Mouse (Mus musculus): ENCODE measurements around the gene Lmntd2. TPM values are rescaled to one million over a fixed set of nuclear protein-coding genes. Genes with fewer than 3 reads are reported as not detected.

Gene Lmntd2
- polyA plus RNA-seq, 3 experiments from 2014 or later, result 4.6 to 11.3 (median 8.5) TPM

GRCm38 (mm10) chr7:141188733-141189132 lies 25.1 kb downstream of the Lmntd2 start:
- ATAC-seq, result no peak

- no peak for ATAC-seq
These were observed 25.7 kb downstream of the Lmntd2 start for GRCm38 (mm10) chr7:141188194-141188593.

GRCm38 (mm10) chr7:141176173-141176572 lies 37.7 kb downstream of the Lmntd2 start:
- ATAC-seq, result peak; percentile 29

- ATAC-seq, result no peak
These were observed 38.8 kb downstream of the Lmntd2 start for GRCm38 (mm10) chr7:141175068-141175467.

- peak; percentile 34 for ATAC-seq
These were observed 40.5 kb downstream of the Lmntd2 start for GRCm38 (mm10) chr7:141173323-141173850.

- peak; percentile 84 for ATAC-seq
These were observed 41.5 kb downstream of the Lmntd2 start, which contains the start of gene Rnh1 for GRCm38 (mm10) chr7:141172116-141173006. Gene Rnh1 (minus strand): TSS chr7:141172857.

GRCm38 (mm10) chr7:141169866-141170265 lies 44.0 kb downstream of the Lmntd2 start:
- no peak for ATAC-seq

- no peak for ATAC-seq
These were observed 44.6 kb downstream of the Lmntd2 start for GRCm38 (mm10) chr7:141169300-141169699.

GRCm38 (mm10) chr7:141168518-141168953 lies 45.3 kb downstream of the Lmntd2 start:
- ATAC-seq, result peak; percentile 14

- ATAC-seq, result no peak
These were observed 45.9 kb downstream of the Lmntd2 start for GRCm38 (mm10) chr7:141167901-141168517.

- ATAC-seq, result no peak
These were observed 49.0 kb downstream of the Lmntd2 start for GRCm38 (mm10) chr7:141164850-141165249.

GRCm38 (mm10) chr7:141164397-141164796 lies 49.5 kb downstream of the Lmntd2 start:
- no peak for ATAC-seq

Other genes starting within 250 kb of the Lmntd2 start
- 1 to 10 TPM in 1 of 3 experiments, under 1 TPM in 1, not detected in 1; 0.54 to 6.6 TPM for gene Ifitm1, start 246.9 kb downstream of the Lmntd2 start, polyA plus RNA-seq (2017; shearing (Covaris generic))
- 10 to 100 TPM in 1 of 3 experiments, 1 to 10 TPM in 2; 2.7 to 11.2 (median 3.0) TPM for gene Ifitm3, start 203.3 kb downstream of the Lmntd2 start, polyA plus RNA-seq (2017; shearing (Covaris generic))
- gene Ifitm6, start 196.2 kb downstream of the Lmntd2 start, polyA plus RNA-seq (2017; shearing (Covaris generic)), result under 1 TPM in 1 of 3 experiments, not detected in 2; 0.94 TPM
- not detected for gene Gm17387, start 184.9 kb downstream of the Lmntd2 start, polyA plus RNA-seq (2017; shearing (Covaris generic))
- gene B4galnt4, start 153.0 kb downstream of the Lmntd2 start, polyA plus RNA-seq (2017; shearing (Covaris generic)), result 10 to 100 TPM; 11.1 to 13.1 (median 12.5) TPM
- gene Pkp3, start 135.9 kb downstream of the Lmntd2 start, polyA plus RNA-seq (2017; shearing (Covaris generic)), result 100 to 1,000 TPM; 413 to 487 (median 426) TPM
- gene Sigirr, start 113.5 kb downstream of the Lmntd2 start, polyA plus RNA-seq (2017; shearing (Covaris generic)), result 100 to 1,000 TPM; 149 to 208 (median 206) TPM
- gene Ano9, start 96.3 kb downstream of the Lmntd2 start, polyA plus RNA-seq (2017; shearing (Covaris generic)), result not detected
- 1 to 10 TPM; 6.2 to 9.3 (median 7.0) TPM for gene Ptdss2, start 91.7 kb downstream of the Lmntd2 start, polyA plus RNA-seq (2017; shearing (Covaris generic))
- 100 to 1,000 TPM; 135 to 147 (median 143) TPM for gene Rnh1, start 41.2 kb downstream of the Lmntd2 start, polyA plus RNA-seq (2017; shearing (Covaris generic))
- gene Hras, start 20.1 kb downstream of the Lmntd2 start, polyA plus RNA-seq (2017; shearing (Covaris generic)), result 1 to 10 TPM; 1.5 to 6.2 (median 4.6) TPM
- gene Lrrc56, start 19.9 kb downstream of the Lmntd2 start, polyA plus RNA-seq (2017; shearing (Covaris generic)), result 1 to 10 TPM; 1.3 to 2.2 (median 1.7) TPM
- gene Rassf7, start 1.8 kb upstream of the Lmntd2 start, polyA plus RNA-seq (2017; shearing (Covaris generic)), result 10 to 100 TPM in 2 of 3 experiments, 1 to 10 TPM in 1; 9.2 to 15.0 (median 13.7) TPM
- 10 to 100 TPM; 40.5 to 51.6 (median 46.7) TPM for gene Phrf1, start 14.7 kb upstream of the Lmntd2 start, polyA plus RNA-seq (2017; shearing (Covaris generic))
- gene Irf7, start 52.4 kb upstream of the Lmntd2 start, polyA plus RNA-seq (2017; shearing (Covaris generic)), result 100 to 1,000 TPM in 2 of 3 experiments, 10 to 100 TPM in 1; 95.5 to 112 (median 100) TPM
- gene Cdhr5, start 62.7 kb upstream of the Lmntd2 start, polyA plus RNA-seq (2017; shearing (Covaris generic)), result not detected
- not detected for gene Sct, start 65.1 kb upstream of the Lmntd2 start, polyA plus RNA-seq (2017; shearing (Covaris generic))
- gene Drd4, start 77.9 kb upstream of the Lmntd2 start, polyA plus RNA-seq (2017; shearing (Covaris generic)), result not detected
- 10 to 100 TPM; 17.6 to 37.9 (median 34.6) TPM for gene Deaf1, start 113.6 kb upstream of the Lmntd2 start, polyA plus RNA-seq (2017; shearing (Covaris generic))
- gene Tmem80, start 113.7 kb upstream of the Lmntd2 start, polyA plus RNA-seq (2017; shearing (Covaris generic)), result 10 to 100 TPM; 27.1 to 41.1 (median 39.1) TPM
- not detected for gene Eps8l2, start 124.8 kb upstream of the Lmntd2 start, polyA plus RNA-seq (2017; shearing (Covaris generic))
- 100 to 1,000 TPM; 271 to 329 (median 303) TPM for gene Taldo1, start 178.1 kb upstream of the Lmntd2 start, polyA plus RNA-seq (2017; shearing (Covaris generic))
- 100 to 1,000 TPM in 1 of 3 experiments, 10 to 100 TPM in 2; 70.1 to 108 (median 91.4) TPM for gene Gatd1, start 200.1 kb upstream of the Lmntd2 start, polyA plus RNA-seq (2017; shearing (Covaris generic))
- gene Cend1, start 215.4 kb upstream of the Lmntd2 start, polyA plus RNA-seq (2017; shearing (Covaris generic)), result 1 to 10 TPM in 1 of 3 experiments, not detected in 2; 1.7 TPM
- gene Slc25a22, start 223.8 kb upstream of the Lmntd2 start, polyA plus RNA-seq (2017; shearing (Covaris generic)), result 10 to 100 TPM; 31.4 to 50.6 (median 32.0) TPM
- 10 to 100 TPM in 2 of 3 experiments, 1 to 10 TPM in 1; 5.8 to 11.5 (median 10.3) TPM for gene Pidd1, start 229.9 kb upstream of the Lmntd2 start, polyA plus RNA-seq (2017; shearing (Covaris generic))
- 1,000 to 10,000 TPM; 2,239 to 3,896 (median 3,389) TPM for gene Rplp2, start 233.3 kb upstream of the Lmntd2 start, polyA plus RNA-seq (2017; shearing (Covaris generic))
- 10 to 100 TPM; 49.4 to 68.0 (median 63.9) TPM for gene Pnpla2, start 241.1 kb upstream of the Lmntd2 start, polyA plus RNA-seq (2017; shearing (Covaris generic))
- not detected for gene Cracr2b, start 247.0 kb upstream of the Lmntd2 start, polyA plus RNA-seq (2017; shearing (Covaris generic))